Mouse (Mus musculus) cerebellum, adult 18-20 months (tissue): Measurements from ENCODE around the gene Dtx2.

ENCODE experiments used
- DNase-seq, 2 experiments: peaks; one replicate each; pipeline ENCODE4 v3.0.0; 2021

Gene Dtx2

GRCm38 (mm10) chr5:136069411-136069810 is 74.8 kb downstream of the Dtx2 start:
- no peak for DNase-seq

DNA sequence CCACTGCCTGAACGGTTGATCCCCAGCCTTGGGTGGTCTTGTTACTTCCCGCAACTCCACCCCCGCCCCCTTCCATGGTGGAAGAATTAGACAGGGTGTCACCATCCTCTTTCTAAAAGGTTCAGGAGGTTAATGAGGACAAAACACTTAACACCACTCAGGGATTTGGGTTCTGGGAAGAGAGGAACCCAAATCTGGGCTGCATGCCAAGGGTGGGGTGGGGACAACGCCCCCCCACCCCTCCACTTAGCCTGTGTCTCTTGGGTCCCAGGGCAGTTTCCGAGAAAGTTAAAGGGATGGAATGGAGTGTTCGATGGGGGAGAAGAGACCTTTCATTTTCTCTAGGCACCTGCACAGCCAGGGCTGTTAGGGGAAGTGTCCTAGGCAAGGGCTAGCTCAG is 78.5 kb downstream of the Dtx2 start:
- no peak for DNase-seq

DNA sequence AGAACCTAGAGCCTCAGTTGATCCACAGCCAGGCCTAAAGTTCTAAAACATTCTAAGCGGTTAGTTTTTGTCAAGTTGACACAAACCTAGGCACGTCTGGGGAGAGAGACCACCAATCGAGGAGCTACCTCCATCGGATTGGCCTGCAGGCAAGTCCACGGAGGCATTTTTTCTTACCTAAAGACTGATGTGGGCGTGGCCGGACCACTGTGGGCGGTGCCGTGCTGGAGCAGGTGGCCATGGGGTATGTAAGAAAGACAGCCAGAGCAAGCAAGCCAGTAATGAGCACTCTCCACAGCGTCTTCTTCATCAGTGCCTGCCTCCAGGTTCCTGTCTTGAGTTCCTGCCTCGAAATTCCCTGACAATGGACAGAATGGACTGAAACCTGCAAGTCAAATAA is 78.9 kb downstream of the Dtx2 start:
- DNase-seq: no peak

GRCm38 (mm10) chr5:136075076-136075475 is 80.5 kb downstream of the Dtx2 start:
- DNase-seq: no peak

GRCm38 (mm10) chr5:136076284-136076683 is 81.7 kb downstream of the Dtx2 start:
- no peak for DNase-seq

GRCm38 (mm10) chr5:136077001-136077550 is 82.5 kb downstream of the Dtx2 start:
- no peak for DNase-seq

DNA sequence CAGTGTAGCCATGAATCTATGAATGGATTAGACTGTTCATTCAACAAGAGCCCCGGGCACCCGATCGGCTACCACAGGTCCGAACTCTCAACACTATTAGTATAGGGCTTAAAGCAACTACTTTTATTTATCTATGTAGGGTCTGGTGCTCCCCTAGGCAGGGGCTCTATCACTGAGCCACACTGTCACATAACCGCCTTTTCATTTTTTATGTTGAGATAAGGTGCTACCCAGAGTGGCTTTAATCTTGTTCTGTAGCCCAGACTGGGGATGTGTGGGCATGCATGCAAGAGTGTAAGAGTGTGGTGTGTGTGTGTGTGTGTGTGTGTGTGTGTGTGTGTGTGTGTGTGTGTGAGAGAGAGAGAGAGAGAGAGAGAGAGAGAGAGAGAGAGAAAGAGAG is 83.5 kb downstream of the Dtx2 start:
- no peak for DNase-seq

DNA sequence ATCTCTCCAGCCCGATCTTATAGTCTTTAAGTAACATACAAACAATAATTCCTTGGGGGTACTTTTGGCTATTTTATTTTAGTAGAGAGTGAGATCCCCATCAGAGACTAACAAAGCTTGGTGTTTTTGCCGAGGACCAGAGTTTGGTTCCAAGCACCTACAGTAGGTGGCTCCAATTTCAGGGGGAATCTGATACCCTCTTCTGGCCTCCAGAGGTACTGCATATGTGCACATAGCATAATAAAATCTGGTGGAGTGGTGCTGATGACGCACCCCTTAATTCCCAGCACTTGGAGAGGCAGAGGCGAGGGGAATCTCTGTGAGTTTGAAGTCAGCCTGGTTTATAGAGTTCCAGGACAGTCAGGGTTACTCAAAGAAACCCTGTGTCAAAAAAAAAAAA is 87.7 kb downstream of the Dtx2 start:
- no peak for DNase-seq
